Mouse (Mus musculus): ENCODE data around the gene Chrnb2.

GRCm38 (mm10) chr3:89780102-89780501 lies 15.7 kb upstream of the Chrnb2 start:
- TF ChIP-seq MYOG (IDR thresholded peaks at IDR 0.05; ENCODE audit: control insufficient read depth in 1 of 3, insufficient read depth in 1 of 3, insufficient read length in 2 of 3, low read depth in 2 of 3), result no peak
- no peak for TF ChIP-seq POLR2A (IDR thresholded peaks at IDR 0.05; ENCODE audit: insufficient read length, low read depth)
- no peak for TF ChIP-seq USF1 (IDR thresholded peaks at IDR 0.05; ENCODE audit: low read depth)
- no peak for TF ChIP-seq E2F4 (IDR thresholded peaks at IDR 0.05; ENCODE audit: insufficient read depth)
- TF ChIP-seq TCF12 (IDR thresholded peaks at IDR 0.05; ENCODE audit: insufficient read depth, poor library complexity, severe bottlenecking), result no peak
- TF ChIP-seq POLR2AphosphoS2 (IDR thresholded peaks at IDR 0.05; ENCODE audit: insufficient read length, low read depth), result no peak
- no peak for TF ChIP-seq CEBPB (IDR thresholded peaks at IDR 0.05; ENCODE audit: insufficient read depth, poor library complexity, severe bottlenecking)
- TF ChIP-seq REST (IDR thresholded peaks at IDR 0.05; ENCODE audit: insufficient read depth, insufficient read length), result no peak
- no peak for TF ChIP-seq MAX (IDR thresholded peaks at IDR 0.05; ENCODE audit: low read depth)
- no peak for TF ChIP-seq SRF (IDR thresholded peaks at IDR 0.05; ENCODE audit: control insufficient read depth, insufficient read length, low read depth)
- TF ChIP-seq MYOD1 (IDR thresholded peaks at IDR 0.05; ENCODE audit: control insufficient read depth in 1 of 3, insufficient read length in 2 of 3, low read depth in 2 of 3), result no peak
